In the genomic region with DNA sequence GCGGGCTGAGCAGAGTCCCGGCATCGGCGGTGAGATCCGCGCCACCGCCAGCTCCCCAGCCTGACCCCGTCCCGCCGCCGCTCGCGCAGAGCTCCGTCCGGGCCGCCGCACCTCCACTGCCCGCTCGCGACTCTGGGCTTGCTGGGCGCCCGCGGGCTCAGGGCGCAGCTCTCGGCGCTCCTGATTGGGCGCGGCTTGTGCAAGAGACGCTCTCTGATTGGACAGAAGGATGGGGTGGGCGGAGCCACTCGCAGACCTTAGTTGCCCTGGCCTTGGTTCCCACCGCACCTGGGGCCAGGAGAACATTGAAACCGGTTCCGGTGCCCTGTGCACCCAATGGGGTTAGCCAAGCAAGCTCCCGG, we compare ENCODE assay signal across 8 mouse cellular contexts. TPM values are rescaled to one million over a fixed set of nuclear protein-coding genes. Genes with fewer than 3 reads are reported as not detected.
DNase-seq lines count a peak whose midpoint lies in the region; ATAC-seq lines count a peak whose summit lies in the region.

No protein-coding gene starts in this region.

- intact Hi-C loops in gastrocnemius, postnatal 14 days (cut with DNase I; ENCODE audit: low total_unique reads): no loop called here
- intact Hi-C loops in left cerebral cortex, postnatal 10 days (cut with DNase I): no loop called here

- ATAC-seq in megakaryocyte progenitor cell, adult 5-6 weeks (replicated peaks; ENCODE audit: poor library complexity): peak; percentile 93

- peak; percentile 89 for DNase-seq in adrenal gland, postnatal 10 days
- DNase-seq in embryo, embryonic 11 days: peak; percentile 93
- peak; percentile 87 for DNase-seq in gastrocnemius, postnatal 14 days
- peak; percentile 88 for DNase-seq in induced T-regulatory cell, adult 2 months (ENCODE audit: low read depth)
- DNase-seq in left cerebral cortex, postnatal 10 days (ENCODE audit: extremely low spot score in 1 of 2, low spot score in 2 of 2): peak; percentile 71 to 85
- DNase-seq in right cerebral cortex, postnatal 10 days (ENCODE audit: low spot score in 2 of 2): peak; percentile 86
- DNase-seq in urinary bladder, postnatal 10 days (ENCODE audit: low spot score): peak; percentile 42

RNA-seq across cellular contexts. Expression of gene Ston2, which starts 9.2 kb away (rescaled TPM):
- total RNA-seq in adrenal gland, postnatal 10 days (2021): 10 to 100 TPM; 10.0 to 12.9 TPM
- total RNA-seq in gastrocnemius, postnatal 14 days (2021): 10 to 100 TPM; 29.0 to 32.3 TPM
- 10 to 100 TPM; 13.9 to 15.6 TPM for total RNA-seq in left cerebral cortex, postnatal 10 days (2021)
- 4.5 and 10.5 TPM in 2 replicates for total RNA-seq in megakaryocyte progenitor cell, adult 5-6 weeks (2015)
- total RNA-seq in megakaryocyte progenitor cell, adult 5-6 weeks (2017): 2.4 and 5.4 TPM in 2 replicates

Comparison
In these comparisons a context has a peak if more than half of its experiments do, and no peak if none do; other contexts are left out.
1. Peak in every context shown above with its lines: DNase-seq and ATAC-seq.
2. DNase-seq: peak in every context shown above with its lines; median percentile 93 in embryo, embryonic 11 days; 89 in adrenal gland, postnatal 10 days; 88 in induced T-regulatory cell, adult 2 months; 87 in gastrocnemius, postnatal 14 days; 86 in right cerebral cortex, postnatal 10 days; 78 in left cerebral cortex, postnatal 10 days; 42 in urinary bladder, postnatal 10 days.